Mouse (Mus musculus) common myeloid progenitor, adult 5-6 weeks (primary cell): ENCODE results near the gene Ybey. TPM values are rescaled to one million over a fixed set of nuclear protein-coding genes. Genes with fewer than 3 reads are reported as not detected.

Experiments used
- ATAC-seq: replicated peaks from 2 replicates; pipeline ENCODE4 v1.8.0; 2016; ENCODE audit warnings: low read depth, mild to moderate bottlenecking, moderate TSS enrichment, inconsistent platforms; ENCODE audit not compliant: poor library complexity, severe bottlenecking
- total RNA-seq: library from RNA; stranded (forward); fragments of 200-1000, 187-1606 nt; gene quantifications from 2 replicates; pipeline ENCODE4 v1.2.3, GENCODE M21; 2017

The Ybey gene
- total RNA-seq, 1 experiment from 2014 or later, result 5.3 TPM

GRCm38 (mm10) chr10:76445996-76446681 lies 22.8 kb downstream of the Ybey start:
- ATAC-seq, result peak; percentile 26

GRCm38 (mm10) chr10:76442178-76443088 lies 26.5 kb downstream of the Ybey start, which contains the start of gene Pcnt:
Gene Pcnt, minus strand, starts transcription at chr10:76442786.
- peak; percentile 87 for ATAC-seq

- no peak for ATAC-seq
Observed at GRCm38 (mm10) chr10:76440281-76440680, 28.6 kb downstream of the Ybey start, which contains the start of gene AC141477.1. Gene AC141477.1, minus strand, starts transcription at chr10:76440444.

- ATAC-seq, result no peak
Observed at GRCm38 (mm10) chr10:76439107-76439890, 29.6 kb downstream of the Ybey start.

- ATAC-seq, result no peak
Observed at GRCm38 (mm10) chr10:76433925-76434324, 35.0 kb downstream of the Ybey start.

GRCm38 (mm10) chr10:76425674-76426073 lies 43.2 kb downstream of the Ybey start:
- ATAC-seq, result no peak

GRCm38 (mm10) chr10:76416811-76417210 lies 52.1 kb downstream of the Ybey start:
- no peak for ATAC-seq

Other genes starting within 250 kb of the Ybey start
- 1.5 and 2.1 TPM in 2 replicates for gene Prmt2, start 231.2 kb downstream of the Ybey start, total RNA-seq
- gene S100b, start 215.3 kb downstream of the Ybey start, total RNA-seq, result not detected in 2 replicates
- gene Dip2a, start 123.8 kb downstream of the Ybey start, total RNA-seq, result 2.6 and 3.1 TPM in 2 replicates
- 9.6 TPM in 1 of 2 replicates, not detected in the other for gene AC141477.1, start 28.7 kb downstream of the Ybey start, total RNA-seq
- 70.6 and 77.7 TPM in 2 replicates for gene Pcnt, start 26.3 kb downstream of the Ybey start, total RNA-seq
- gene 2610028H24Rik, start 20.0 kb downstream of the Ybey start, total RNA-seq, result not detected in 2 replicates
- gene Mcm3ap, start 187 bp downstream of the Ybey start, total RNA-seq, result 95.8 and 110 TPM in 2 replicates
- gene Lss, start 62.5 kb upstream of the Ybey start, total RNA-seq, result 4.2 and 5.1 TPM in 2 replicates
- not detected in 2 replicates for gene Spatc1l, start 93.2 kb upstream of the Ybey start, total RNA-seq
- not detected in 2 replicates for gene Ftcd, start 106.5 kb upstream of the Ybey start, total RNA-seq
- gene Col6a2, start 154.5 kb upstream of the Ybey start, total RNA-seq, result 0.27 TPM in 1 of 2 replicates, not detected in the other